Comparison of ENCODE assay signal across 8 mouse cellular contexts in the genomic region with DNA sequence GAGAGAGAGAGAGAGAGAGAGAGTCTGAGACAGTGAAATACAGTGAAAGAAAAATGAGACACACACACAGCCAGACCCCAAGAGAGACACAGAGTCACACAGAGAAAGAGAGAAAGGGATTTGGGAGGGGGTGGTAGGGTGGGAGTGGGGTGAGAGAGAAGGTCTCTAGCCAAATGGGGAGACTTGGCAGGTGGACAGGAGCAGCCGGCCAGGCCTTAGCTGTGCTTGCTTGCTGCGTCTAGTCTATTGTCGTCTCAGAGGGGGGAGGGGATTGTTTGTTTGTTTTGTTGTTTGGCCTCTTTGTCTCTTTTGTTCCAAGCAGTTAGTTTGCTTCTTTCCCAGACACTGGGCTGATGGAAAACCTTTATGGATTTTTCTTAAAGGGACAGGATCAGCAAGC.
DNase-seq lines count a peak whose midpoint lies in the region; ATAC-seq and TF ChIP-seq lines count a peak whose summit lies in the region.

No protein-coding gene starts in this region.

- DNase-seq in heart, embryonic 10.5 days (ENCODE audit: low spot score): no peak
- no peak for DNase-seq in frontal cortex, postnatal 14 days (ENCODE audit: low spot score in 2 of 2)

- no peak overlapping the region for H3K4me3 ChIP-seq in heart, embryonic 10.5 days
- no peak overlapping the region for H3K4me3 ChIP-seq in heart, embryonic 11.5 days (ENCODE audit: low read depth, low read length)
- no peak overlapping the region for H3K4me3 ChIP-seq in brown adipose tissue, adult 24 weeks (ENCODE audit: insufficient read depth, low read depth, low read length)
- peak overlapping the region; percentile 13; the same call in 1 of the 2 replicates for H3K4me3 ChIP-seq in forebrain, embryonic 16.5 days (replicated peaks; ENCODE audit: low read length)
- no peak overlapping the region for H3K4me3 ChIP-seq in limb, embryonic 15.5 days
- no peak overlapping the region for H3K4me3 ChIP-seq in intestine, embryonic 16.5 days (ENCODE audit: low read length)
- no peak overlapping the region for H3K4me3 ChIP-seq in intestine, postnatal 0 days (ENCODE audit: low read depth, low read length)

- ATAC-seq in heart, embryonic 11.5 days (replicated peaks; ENCODE audit: insufficient number of reproducible peaks, low FRiP score, low TSS enrichment): no peak
- ATAC-seq in forebrain, embryonic 16.5 days: peak; percentile 65
- no peak for ATAC-seq in limb, embryonic 15.5 days (ENCODE audit: insufficient number of reproducible peaks, low FRiP score, low TSS enrichment, low read depth)
- no peak for ATAC-seq in intestine, embryonic 16.5 days
- ATAC-seq in intestine, postnatal 0 days: no peak

- no peak overlapping the region for H3K9ac ChIP-seq in heart, embryonic 11.5 days (ENCODE audit: low read depth, low read length)
- H3K9ac ChIP-seq in forebrain, embryonic 16.5 days (replicated peaks; ENCODE audit: low read depth, low read length): peak overlapping the region; percentile 64
- H3K9ac ChIP-seq in limb, embryonic 15.5 days: no peak overlapping the region
- no peak overlapping the region for H3K9ac ChIP-seq in intestine, embryonic 16.5 days (ENCODE audit: low read depth, low read length)
- no peak overlapping the region for H3K9ac ChIP-seq in intestine, postnatal 0 days (ENCODE audit: low read depth, low read length)

- no peaks in the 10 kb centered on the region for H3K9me3 ChIP-seq in heart, embryonic 10.5 days
- no peaks in the 10 kb centered on the region for H3K9me3 ChIP-seq in heart, embryonic 11.5 days (replicated peaks; ENCODE audit: control insufficient read depth, low read length)
- no peaks in the 10 kb centered on the region for H3K9me3 ChIP-seq in forebrain, embryonic 16.5 days (ENCODE audit: control insufficient read depth, low read length)
- H3K9me3 ChIP-seq in limb, embryonic 15.5 days: no peaks in the 10 kb centered on the region
- H3K9me3 ChIP-seq in intestine, embryonic 16.5 days (ENCODE audit: control insufficient read depth, low read length): no peaks in the 10 kb centered on the region
- no peaks in the 10 kb centered on the region for H3K9me3 ChIP-seq in intestine, postnatal 0 days (ENCODE audit: control insufficient read depth)

- H3K27me3 ChIP-seq in heart, embryonic 10.5 days (ENCODE audit: insufficient read depth, poor library complexity, severe bottlenecking): peaks cover 26% of the 10 kb centered on the region
- H3K27me3 ChIP-seq in heart, embryonic 11.5 days (ENCODE audit: control insufficient read depth, insufficient read depth, low read length): peaks cover 2% of the 10 kb centered on the region; the same call in 1 of the 2 replicates
- H3K27me3 ChIP-seq in forebrain, embryonic 16.5 days (replicated peaks; ENCODE audit: control insufficient read depth, insufficient read depth, low read length): 0 out of 2 replicates have a peak, but pooled peaks cover 2% of the 10 kb centered on the region
- no peaks in the 10 kb centered on the region for H3K27me3 ChIP-seq in limb, embryonic 15.5 days
- H3K27me3 ChIP-seq in intestine, embryonic 16.5 days (replicated peaks; ENCODE audit: control insufficient read depth, insufficient read depth, low read length): peaks cover 5% of the 10 kb centered on the region; the same call in 1 of the 2 replicates
- peaks cover 30% of the 10 kb centered on the region for H3K27me3 ChIP-seq in intestine, postnatal 0 days (replicated peaks; ENCODE audit: control insufficient read depth, insufficient read depth, low read length)

- no peaks in the 10 kb centered on the region for H3K36me3 ChIP-seq in heart, embryonic 10.5 days
- no peaks in the 10 kb centered on the region for H3K36me3 ChIP-seq in heart, embryonic 11.5 days (ENCODE audit: control insufficient read depth, insufficient read depth, low read length)
- H3K36me3 ChIP-seq in forebrain, embryonic 16.5 days (ENCODE audit: control insufficient read depth, insufficient read depth): no peaks in the 10 kb centered on the region
- H3K36me3 ChIP-seq in limb, embryonic 15.5 days: no peaks in the 10 kb centered on the region
- H3K36me3 ChIP-seq in intestine, embryonic 16.5 days (ENCODE audit: control insufficient read depth, insufficient read depth, low read length): no peaks in the 10 kb centered on the region
- H3K36me3 ChIP-seq in intestine, postnatal 0 days (ENCODE audit: control insufficient read depth, insufficient read depth): no peaks in the 10 kb centered on the region

- WGBS in heart, embryonic 10.5 days: 38% methylated on average over 3 of the region's 3 CpGs
- WGBS in heart, embryonic 11.5 days (ENCODE audit: insufficient replicate concordance): 32% methylated on average over 3 of the region's 3 CpGs
- WGBS in forebrain, embryonic 16.5 days: 3% methylated on average over 3 of the region's 3 CpGs
- 33% methylated on average over 3 of the region's 3 CpGs for WGBS in limb, embryonic 15.5 days
- WGBS in intestine, embryonic 16.5 days: 37% methylated on average over 3 of the region's 3 CpGs
- WGBS in intestine, postnatal 0 days: 72% methylated on average over 2 of the region's 3 CpGs

- peaks cover 47% of the 10 kb centered on the region for H3K4me1 ChIP-seq in heart, embryonic 10.5 days
- peaks cover 28% of the 10 kb centered on the region for H3K4me1 ChIP-seq in heart, embryonic 11.5 days (ENCODE audit: control insufficient read depth, insufficient read depth, low read length)
- H3K4me1 ChIP-seq in brown adipose tissue, adult 24 weeks (ENCODE audit: control insufficient read depth, insufficient read depth, insufficient read length, low read length): peaks cover 38% of the 10 kb centered on the region
- peaks cover 65% of the 10 kb centered on the region for H3K4me1 ChIP-seq in forebrain, embryonic 16.5 days (replicated peaks; ENCODE audit: control insufficient read depth, insufficient read depth, low read length)
- peaks cover 62% of the 10 kb centered on the region for H3K4me1 ChIP-seq in limb, embryonic 15.5 days
- H3K4me1 ChIP-seq in intestine, embryonic 16.5 days (ENCODE audit: control insufficient read depth, insufficient read depth, low read length): peaks cover 20% of the 10 kb centered on the region
- peaks cover 6% of the 10 kb centered on the region; the same call in 1 of the 2 replicates for H3K4me1 ChIP-seq in intestine, postnatal 0 days (replicated peaks; ENCODE audit: control insufficient read depth, insufficient read depth, low read length)

- peak overlapping the region; percentile 81 for H3K27ac ChIP-seq in heart, embryonic 10.5 days
- H3K27ac ChIP-seq in heart, embryonic 11.5 days (ENCODE audit: low read depth, low read length): no peak overlapping the region
- peak overlapping the region; percentile 36; the same call in 1 of the 2 replicates for H3K27ac ChIP-seq in brown adipose tissue, adult 24 weeks (replicated peaks; ENCODE audit: low read depth, low read length)
- peak overlapping the region; percentile 98 for H3K27ac ChIP-seq in forebrain, embryonic 16.5 days (ENCODE audit: low read length)
- H3K27ac ChIP-seq in limb, embryonic 15.5 days: 0 out of 2 replicates have a peak overlapping the region, but pooled peaks have one; percentile 29
- no peak overlapping the region for H3K27ac ChIP-seq in intestine, embryonic 16.5 days (ENCODE audit: low read length)
- H3K27ac ChIP-seq in intestine, postnatal 0 days (ENCODE audit: low read depth, low read length): no peak overlapping the region

- TF ChIP-seq CTCF in intestine, postnatal 0 days (IDR thresholded peaks at IDR 0.05; ENCODE audit: low read depth): no peak

- no peak overlapping the region for H3K4me2 ChIP-seq in heart, embryonic 11.5 days
- peak overlapping the region; percentile 50 for H3K4me2 ChIP-seq in forebrain, embryonic 16.5 days (ENCODE audit: low read length)
- no peak overlapping the region for H3K4me2 ChIP-seq in limb, embryonic 15.5 days
- H3K4me2 ChIP-seq in intestine, embryonic 16.5 days (ENCODE audit: low read depth, low read length): no peak overlapping the region
- no peak overlapping the region for H3K4me2 ChIP-seq in intestine, postnatal 0 days (replicated peaks; ENCODE audit: low read depth)

Comparison
In these comparisons a context has a peak if more than half of its experiments do, and no peak if none do; other contexts are left out.
1. H3K27ac ChIP-seq: peak in heart, embryonic 10.5 days (single experiment), brown adipose tissue, adult 24 weeks (single experiment), forebrain, embryonic 16.5 days (single experiment) and limb, embryonic 15.5 days (single experiment); none in heart, embryonic 11.5 days (single experiment), intestine, embryonic 16.5 days (single experiment) and intestine, postnatal 0 days (single experiment).